Mouse (Mus musculus): ENCODE results near the gene Hoxd4.

Gene Hoxd4

DNA sequence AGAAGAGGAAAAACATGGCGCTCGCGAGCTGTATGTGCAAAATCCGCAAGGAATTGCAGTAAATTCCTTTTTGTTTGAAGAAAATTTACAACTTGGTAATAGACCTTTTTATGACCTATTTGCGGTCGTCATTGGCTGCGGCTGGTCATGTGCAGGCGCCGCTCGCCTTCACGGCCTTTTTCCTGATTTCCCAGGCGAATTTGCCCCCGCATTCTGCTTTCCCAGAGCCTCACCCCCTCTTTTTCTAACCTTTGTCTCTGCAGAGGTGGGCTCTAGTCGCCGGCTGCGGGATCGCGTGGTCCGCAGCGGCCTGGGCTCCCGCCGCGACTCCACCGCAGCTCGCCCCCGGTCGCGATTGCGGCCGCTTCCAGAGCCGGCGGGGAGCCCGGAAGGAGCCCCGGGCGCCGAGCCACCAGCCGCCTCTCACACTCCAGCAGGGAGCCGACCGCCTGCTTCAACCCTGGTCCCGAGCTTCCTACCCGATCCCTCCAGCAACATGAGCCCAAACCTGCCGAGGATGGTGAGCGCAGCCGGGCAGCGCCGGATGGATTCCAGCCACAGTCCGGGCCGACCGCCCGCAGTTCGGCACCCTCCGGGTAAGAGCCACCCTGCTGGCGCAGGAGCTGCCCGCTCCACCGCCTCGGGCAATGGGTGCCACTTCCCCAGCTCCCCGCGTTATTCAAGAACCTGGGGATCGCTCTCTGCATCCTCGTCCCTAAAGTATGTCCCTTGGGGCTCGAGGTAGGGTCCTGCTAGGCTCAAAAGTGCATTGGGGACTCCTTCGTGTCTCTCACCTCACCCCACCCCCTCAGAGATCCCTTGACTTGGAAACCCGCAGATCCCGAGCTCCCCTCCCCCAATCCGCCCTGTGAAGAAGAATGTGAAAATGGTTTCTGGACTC, at the start of gene Hoxd4, which contains the start of gene Hoxd3:
TSS of gene Hoxd4 (plus strand) at position 209 of the 901 bp plus-strand sequence.
TSS of gene Hoxd3 (plus strand) at position 207 of the 901 bp plus-strand sequence.
- DNase-seq: no peak

DNA sequence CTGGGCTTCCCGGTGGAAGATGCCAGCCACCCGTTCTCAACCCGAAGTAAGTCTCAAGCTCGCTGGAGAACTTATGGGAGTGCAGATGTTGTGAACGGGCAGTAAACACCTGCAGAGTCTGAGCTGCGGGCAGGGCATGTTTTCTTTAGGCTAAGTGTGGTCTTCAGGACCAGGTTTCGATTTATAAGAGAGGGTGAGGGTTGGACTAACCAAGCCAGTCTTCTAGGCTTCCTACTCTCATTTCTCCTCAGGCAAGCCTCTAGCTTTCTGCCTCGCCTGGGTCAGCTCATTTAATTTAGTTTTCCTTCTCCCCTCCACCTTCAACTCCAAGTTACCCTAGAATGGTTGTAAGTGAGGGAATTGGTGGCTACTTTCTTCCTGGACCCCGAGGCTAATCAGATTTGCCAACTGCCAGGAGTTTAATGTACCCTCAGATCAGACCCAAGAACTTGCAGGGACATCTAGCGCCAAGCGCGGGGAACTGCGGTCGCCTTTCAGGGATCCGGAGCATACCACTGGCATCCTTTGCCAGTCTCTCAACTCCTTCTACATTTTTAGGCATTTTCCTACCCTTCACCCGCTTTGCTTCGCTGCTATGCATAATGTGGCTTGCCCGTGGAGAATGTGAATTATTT, 48.3 kb upstream of the Hoxd4 start:
- DNase-seq: no peak

DNA sequence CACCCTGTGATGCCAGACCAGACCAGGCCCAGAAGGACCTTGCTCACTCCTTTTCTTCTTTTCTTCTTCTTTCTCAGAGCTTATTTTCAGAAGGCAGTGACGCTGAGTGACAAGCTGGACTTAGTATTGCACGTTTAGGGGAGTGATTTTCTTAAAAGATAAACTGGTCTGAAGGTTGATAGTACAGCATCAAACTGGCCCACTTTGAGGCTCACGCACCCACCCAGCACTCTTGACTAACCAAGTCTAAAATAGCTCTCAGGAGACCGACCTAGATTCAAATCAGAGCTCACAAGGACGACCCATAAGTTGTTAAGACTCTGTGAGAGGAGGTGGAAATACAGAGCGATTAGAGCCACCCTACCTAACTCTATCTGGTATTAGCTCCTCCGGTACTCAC, 45.3 kb upstream of the Hoxd4 start:
- DNase-seq: no peak

DNA sequence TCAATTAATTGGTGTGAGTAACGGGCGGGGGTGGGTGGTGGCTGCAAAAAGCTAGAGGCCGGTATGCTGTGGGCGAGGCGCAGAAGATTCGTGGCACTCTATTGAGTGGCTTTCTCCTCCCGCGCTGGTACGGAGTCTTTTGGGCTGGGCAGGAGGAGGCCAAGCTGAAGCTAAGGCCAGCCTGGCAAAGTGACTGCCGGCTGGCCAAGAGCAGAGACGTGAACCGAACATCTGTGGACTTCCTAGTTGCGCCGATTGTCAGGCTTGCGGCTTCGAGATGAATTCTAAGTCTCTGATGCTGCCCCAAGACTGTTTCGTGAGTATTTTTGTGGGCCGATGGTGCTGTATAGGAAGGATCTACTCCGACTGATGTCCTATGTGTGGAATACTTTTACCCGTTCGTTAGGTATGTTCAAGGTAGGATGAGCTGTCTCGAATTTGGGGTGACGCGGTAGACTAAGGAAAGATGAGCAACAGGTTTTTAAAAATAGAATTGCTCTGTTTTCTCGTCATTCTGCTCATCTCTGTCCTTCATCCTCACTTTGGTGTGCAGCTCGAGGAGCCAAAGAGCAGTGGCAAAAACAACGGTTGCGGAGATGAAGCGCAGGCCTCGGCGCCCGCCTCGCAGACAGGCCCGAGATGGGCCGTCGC, 44.4 kb upstream of the Hoxd4 start:
- DNase-seq: no peak

DNA sequence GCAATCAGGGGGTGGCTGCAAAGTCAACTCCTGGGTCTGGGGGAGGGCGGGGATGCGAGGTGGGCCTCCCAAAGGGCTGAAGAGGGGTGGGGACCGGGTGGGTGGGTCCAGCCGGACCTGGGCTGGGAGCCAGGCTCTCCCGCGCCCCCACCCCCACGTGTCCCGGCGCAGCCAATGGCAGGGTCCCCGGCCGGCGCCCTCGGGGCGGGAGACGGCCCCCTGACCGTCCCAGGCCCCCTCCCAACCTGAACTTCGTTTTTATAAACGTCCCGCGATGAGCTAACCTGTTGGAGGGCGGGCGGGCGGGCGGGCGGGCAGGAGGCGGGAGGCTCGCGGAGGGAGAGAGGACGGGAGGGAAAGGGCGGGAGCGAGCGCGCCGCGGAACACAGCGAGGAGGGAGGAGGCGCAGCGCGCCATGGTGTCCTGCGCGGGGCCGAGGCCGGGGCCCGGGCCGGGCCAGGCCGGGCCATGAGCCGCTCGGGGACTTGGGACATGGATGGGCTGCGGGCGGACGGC, 43.8 kb upstream of the Hoxd4 start, which contains the start of gene Hoxd13:
TSS of gene Hoxd13 (plus strand) at position 469 of the 516 bp plus-strand sequence.
- no peak for DNase-seq

DNA sequence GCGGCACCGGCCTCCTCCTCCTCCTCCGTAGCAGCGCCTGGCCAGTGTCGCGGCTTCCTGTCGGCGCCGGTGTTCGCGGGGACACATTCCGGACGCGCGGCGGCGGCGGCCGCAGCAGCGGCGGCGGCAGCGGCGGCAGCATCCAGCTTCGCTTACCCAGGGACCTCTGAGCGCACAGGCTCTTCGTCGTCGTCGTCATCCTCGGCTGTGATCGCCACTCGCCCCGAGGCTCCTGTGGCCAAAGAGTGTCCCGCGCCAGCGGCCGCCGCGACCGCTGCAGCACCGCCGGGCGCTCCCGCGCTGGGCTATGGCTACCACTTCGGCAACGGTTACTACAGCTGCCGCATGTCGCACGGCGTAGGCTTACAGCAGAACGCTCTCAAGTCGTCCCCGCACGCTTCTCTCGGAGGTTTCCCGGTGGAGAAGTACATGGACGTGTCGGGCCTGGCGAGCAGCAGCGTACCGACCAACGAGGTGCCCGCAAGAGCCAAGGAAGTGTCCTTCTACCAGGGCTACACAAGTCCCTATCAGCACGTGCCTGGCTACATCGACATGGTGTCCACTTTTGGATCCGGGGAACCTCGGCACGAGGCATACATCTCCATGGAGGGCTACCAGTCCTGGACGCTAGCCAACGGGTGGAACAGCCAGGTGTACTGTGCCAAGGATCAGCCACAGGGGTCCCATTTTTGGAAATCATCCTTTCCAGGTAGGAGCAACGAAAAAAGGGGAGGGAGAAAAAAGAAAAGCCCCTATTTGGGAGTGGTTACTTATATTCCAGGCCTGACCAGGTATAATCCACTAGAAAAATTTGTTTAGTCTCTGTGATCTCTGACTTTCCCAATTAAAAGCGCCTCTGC, 43.1 kb upstream of the Hoxd4 start:
- DNase-seq: no peak

DNA sequence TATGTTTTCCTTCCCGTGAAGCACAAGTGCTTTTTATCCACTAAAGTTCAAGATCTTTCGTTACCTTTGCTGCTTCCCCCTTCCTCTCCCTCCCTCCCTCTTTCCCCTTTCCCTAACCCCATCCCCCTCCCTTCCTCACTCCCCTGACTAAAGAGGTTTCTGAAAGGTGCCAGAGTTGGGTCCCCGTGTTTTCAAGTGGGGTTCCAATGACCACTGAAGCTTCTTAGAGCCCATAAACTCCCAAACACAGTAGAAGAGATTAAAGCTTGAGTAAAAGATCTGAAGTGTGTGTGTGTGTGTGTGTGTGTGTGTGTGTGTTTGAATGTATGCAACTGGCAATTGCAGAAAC, 42.5 kb upstream of the Hoxd4 start:
- no peak for DNase-seq

DNA sequence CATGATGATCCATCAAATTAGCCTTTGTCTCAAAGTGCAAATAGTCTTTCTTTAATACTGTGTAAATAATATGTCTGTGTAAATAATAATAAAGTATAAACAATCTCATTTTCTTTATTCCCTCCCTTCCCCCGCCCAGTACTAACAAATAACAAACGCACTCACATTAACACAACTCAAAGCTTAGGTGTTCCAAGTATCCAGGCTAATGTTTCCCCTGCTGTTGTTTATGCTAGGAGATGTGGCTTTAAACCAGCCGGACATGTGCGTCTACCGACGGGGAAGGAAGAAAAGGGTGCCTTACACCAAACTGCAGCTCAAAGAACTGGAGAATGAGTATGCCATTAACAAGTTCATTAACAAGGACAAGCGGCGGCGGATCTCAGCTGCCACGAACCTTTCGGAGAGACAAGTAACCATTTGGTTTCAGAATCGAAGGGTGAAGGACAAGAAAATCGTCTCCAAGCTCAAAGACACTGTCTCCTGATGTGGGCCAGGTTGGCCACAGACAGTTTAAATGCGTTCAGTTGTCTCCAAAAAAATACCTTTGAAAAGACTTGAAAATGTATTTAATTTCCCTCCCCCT, 42.0 kb upstream of the Hoxd4 start:
- DNase-seq: no peak

DNA sequence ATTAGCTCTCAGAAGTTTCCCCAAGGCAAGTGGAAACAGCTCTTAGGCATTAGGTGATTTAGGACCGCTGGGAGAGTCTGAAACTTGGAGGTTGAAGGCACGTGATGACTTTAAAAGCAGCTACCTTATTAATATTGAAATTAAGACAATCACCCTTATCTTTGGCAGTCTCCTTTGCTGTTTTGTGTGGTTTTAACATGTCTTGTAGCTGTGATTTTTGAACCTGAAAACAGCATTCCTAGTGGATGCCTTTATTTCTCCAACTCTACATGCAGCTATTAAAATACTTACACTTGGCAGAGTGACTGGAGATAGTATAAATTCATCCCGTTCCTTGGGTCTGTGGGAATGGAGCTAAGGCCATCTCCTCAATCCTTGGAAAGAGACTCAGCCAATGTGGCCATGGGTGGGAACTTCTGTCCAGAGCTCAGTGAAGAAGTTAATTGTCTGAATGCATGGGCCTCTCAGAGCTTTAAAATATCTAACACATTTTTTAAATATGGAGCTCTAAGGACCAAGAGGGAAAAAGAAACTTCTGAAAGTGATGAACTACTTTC, 41.0 kb upstream of the Hoxd4 start:
- DNase-seq: no peak

DNA sequence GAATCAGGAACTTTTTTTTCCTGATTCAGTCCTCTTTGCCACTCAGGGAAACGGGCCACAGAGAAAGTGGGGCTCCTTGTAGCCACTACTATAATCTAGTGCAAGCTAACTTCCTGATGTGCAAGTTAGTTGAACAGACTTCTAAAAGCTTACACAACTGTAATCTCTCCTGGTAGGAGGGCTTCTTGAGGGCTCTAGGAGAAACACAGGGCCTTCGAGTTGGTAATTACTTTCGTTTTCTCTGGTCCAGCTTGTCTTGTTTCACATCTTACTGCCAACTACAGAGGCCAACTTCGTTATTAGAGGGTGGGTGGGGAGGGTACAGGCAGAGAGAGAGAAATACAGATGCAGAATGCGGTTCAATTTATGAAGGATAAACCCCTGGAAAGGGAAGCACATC, 39.9 kb upstream of the Hoxd4 start:
- DNase-seq: no peak

DNA sequence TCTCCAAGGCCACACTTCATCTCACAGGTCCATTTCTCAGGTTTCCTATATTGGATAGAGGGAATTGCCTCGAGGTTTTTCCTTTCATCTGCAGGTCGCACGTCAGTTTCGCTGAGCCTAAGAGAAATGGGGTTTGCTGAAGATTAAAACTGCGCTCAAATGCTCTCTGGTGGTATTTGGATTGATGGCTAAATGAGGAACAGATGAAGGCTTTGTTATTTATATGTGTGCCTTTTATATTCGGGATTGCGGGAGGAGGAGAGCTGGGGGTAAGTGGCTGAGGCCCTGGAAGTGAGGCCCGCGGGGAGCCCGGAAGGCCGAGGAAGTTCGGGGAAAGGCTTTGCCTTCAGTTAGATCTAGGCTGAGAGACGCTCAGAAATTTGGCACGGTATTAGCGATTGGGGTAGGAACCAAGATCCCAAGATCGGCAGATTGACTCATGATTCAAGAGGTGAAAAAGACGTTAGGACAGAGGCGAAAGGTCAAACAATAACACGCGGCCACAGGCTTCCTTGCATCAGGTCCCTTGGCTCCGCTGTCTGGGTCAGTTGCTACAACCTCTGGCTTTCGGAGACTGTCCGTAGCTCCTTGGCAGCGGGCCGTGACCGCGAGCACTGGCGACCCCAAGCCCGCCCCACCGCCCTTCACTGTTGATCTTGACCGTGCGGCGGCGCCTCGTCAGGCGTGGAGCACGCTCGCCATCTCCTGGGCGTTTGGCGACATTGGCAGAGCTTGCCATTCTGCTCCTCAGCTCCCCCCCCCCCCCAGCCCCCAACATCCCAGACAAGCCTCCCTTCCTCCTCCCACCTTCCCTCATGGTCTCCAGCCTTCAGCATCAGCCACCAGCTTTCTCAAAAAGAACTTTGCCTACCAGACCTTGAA, 39.0 kb upstream of the Hoxd4 start:
- DNase-seq: no peak

DNA sequence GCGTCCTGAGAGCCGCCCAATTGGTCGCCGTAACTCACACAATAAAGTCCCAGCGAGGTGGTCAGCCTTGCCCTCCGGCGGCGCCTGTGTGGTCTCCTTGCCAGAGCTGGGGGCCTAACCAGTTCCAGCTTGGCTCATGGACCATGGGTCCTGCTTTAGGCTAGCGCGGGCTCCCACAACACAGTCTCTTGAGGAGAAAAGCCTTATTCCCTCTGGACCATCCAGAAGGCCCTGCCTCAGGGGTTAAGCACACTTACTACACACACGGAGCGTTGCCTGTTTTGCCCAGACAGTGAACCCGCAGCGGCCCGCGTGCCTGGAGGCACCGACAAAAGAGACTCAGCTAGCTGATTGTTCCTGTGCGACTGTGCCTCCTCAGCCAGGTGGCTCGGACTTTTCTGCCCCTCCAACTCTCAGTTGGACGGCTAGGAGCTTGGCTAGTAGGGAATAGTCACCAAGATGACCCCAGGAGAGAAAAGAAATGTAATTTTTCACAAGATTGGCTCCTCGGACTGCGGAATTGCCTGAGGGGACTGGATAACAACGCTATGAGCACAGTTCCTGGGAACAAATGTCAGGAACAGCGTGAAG, 37.8 kb upstream of the Hoxd4 start:
- DNase-seq: no peak

DNA sequence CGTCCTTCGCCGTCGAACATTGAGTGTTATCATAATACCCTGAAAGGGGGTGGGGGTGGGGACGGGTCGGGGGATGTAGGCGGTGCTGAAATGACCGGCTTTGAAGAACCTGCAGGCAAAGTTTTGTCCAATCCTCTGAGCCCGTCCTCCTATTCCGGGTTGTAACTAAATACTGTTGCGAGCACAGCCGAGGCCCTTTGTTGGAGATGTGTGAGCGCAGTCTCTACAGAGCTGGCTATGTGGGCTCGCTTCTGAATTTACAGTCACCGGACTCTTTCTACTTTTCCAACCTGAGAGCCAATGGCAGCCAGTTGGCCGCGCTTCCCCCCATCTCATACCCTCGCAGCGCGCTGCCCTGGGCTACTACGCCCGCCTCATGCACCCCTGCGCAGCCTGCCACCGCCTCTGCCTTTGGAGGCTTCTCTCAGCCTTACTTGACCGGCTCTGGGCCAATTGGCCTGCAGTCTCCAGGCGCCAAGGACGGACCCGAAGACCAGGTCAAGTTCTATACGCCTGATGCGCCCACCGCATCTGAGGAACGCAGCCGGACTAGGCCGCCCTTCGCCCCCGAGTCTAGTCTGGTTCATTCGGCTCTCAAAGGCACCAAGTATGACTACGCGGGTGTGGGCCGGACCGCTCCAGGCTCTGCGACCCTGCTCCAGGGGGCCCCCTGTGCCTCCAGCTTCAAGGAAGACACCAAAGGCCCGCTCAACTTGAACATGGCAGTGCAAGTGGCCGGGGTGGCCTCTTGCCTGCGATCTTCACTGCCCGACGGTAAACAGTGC, 36.7 kb upstream of the Hoxd4 start, which contains the start of gene Hoxd12:
TSS of gene Hoxd12 (plus strand) at position 133 of the 785 bp plus-strand sequence.
- no peak for DNase-seq

DNA sequence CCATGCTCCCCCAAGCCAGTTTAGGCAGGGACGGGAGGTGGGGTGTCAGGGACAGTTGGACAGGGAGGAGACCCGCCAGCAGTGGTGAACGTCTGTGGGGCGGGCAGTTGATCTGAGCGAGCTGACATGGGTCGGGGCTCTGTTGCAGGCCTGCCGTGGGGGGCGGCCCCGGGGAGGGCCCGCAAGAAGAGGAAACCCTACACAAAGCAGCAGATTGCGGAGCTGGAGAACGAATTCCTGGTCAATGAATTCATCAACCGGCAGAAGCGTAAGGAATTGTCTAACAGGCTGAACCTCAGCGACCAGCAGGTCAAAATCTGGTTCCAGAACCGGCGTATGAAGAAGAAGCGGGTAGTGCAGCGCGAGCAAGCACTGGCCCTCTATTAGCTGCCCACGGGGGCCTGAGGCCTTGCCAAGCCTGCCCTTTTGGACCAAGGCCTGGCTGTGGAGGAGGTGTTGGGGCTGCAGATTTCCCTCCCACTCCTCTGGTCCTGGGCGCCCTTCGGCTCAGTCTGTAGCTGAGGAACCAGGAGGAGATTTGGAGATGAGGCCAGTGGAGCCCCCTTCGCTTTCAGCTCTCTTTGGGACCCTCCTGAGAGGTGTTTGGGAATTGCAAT, 36.0 kb upstream of the Hoxd4 start:
- DNase-seq: no peak

DNA sequence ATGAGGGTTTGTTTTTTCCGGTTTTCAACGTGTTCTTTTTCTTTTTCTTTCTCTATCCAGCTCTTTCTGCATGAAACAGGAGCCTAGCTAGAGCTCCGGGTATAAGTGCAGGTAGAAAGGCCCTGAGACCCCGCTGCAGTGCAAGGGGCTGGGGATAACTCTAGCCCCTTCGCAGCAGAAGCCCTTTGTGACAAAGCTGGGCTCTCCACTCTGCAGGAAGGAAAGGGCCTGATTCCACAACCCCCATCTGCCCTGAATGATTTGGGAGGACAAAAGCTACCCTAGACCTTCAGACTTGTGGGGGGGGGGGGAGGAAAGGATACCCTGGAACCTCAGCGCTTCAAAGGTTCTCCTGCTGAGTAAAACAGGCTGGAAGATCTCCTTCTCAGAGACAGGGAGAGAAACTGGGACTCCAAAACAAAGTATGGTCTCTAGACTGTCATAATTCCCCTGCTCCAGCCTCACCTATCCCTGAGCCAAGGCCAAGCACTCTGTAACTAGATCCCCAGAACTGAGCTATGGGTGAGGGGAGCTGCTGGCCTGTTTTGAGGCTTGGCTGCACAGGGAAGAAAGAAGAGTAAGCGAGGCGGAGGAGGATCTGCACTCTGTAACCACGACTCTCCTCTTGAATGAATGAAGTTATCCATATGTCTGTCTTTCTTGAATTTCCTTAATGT, 35.2 kb upstream of the Hoxd4 start:
- no peak for DNase-seq

DNA sequence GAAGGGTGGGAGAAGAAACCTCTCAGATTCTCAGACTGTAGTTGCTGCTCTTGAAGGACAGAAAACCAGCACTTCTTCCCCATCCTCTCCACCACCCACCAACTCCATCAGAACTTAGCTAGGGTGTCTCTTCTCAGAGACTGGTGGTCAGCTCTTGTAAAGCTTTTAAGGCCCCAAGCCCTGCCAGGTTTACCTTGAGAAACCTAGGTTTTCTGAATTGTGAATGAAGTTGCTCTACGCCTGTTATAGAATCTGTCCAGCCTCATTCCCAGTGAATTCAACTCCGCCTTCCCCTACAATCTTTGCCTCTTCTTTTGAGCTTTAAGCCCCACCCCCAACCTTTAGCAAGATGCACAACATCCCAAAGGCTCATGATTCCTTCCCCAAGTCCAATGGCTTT, 34.6 kb upstream of the Hoxd4 start:
- no peak for DNase-seq

DNA sequence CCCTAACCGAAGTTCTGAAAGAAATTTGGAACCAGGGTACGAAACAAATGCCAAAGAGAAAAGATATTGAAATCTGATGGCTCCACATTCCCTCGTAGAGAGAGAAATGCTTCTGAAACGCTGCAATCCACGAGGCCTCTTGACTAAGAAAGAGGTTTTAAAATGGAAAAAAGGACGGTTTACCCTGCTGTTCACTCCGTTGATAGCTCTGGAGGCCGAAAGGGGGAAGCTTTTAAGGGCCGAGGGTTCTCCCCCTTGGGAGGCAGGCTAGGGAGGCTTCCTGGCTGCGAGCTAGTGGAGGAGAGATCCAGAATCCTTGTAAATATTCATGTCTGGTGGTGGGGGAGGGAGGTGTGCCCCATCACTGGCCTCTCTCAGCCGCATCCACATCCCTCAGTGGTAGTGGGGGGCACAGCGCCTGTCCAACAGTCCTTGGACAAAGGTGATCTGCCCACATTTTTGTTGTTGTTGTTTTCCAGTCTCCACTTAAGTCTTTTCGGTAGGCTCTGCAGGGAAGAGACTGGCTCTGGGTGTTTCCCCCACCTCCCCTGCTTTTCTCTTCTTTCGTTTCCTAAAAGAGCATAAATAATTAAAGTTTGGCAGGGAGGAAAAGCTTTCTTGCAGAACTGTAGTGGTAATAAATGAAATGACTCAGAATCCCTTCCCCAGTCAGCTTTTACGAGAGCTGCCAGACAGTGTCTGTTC, 32.7 kb upstream of the Hoxd4 start, which contains the start of gene Hoxd11:
TSS of gene Hoxd11 (plus strand) at position 667 of the 705 bp plus-strand sequence.
- DNase-seq: no peak

DNA sequence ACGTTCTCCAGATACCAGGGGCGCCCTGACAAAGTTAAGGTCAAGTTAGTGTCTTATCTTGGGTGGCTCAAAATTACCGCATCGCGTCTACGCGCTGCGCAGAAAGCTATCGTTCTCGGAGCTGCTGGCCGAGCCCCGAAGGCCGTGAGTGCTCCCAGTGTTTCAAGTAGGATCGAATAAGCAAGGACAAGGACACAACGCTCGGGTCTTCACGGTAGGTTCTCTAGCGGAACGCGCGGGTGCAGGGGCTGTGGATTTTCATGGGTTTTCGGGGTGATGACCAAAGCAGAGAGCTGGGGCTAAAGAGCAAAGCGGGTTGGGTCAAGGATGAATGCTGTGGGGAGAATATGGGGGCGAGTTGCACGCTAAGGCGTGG, 32.1 kb upstream of the Hoxd4 start:
- DNase-seq: no peak
